Mouse (Mus musculus): ENCODE measurements around the gene Ninj1. TPM values are rescaled to one million over a fixed set of nuclear protein-coding genes. Genes with fewer than 3 reads are reported as not detected.

The Ninj1 gene
- total RNA-seq, 2 experiments from 2014 or later = 110 to 136 TPM

DNA sequence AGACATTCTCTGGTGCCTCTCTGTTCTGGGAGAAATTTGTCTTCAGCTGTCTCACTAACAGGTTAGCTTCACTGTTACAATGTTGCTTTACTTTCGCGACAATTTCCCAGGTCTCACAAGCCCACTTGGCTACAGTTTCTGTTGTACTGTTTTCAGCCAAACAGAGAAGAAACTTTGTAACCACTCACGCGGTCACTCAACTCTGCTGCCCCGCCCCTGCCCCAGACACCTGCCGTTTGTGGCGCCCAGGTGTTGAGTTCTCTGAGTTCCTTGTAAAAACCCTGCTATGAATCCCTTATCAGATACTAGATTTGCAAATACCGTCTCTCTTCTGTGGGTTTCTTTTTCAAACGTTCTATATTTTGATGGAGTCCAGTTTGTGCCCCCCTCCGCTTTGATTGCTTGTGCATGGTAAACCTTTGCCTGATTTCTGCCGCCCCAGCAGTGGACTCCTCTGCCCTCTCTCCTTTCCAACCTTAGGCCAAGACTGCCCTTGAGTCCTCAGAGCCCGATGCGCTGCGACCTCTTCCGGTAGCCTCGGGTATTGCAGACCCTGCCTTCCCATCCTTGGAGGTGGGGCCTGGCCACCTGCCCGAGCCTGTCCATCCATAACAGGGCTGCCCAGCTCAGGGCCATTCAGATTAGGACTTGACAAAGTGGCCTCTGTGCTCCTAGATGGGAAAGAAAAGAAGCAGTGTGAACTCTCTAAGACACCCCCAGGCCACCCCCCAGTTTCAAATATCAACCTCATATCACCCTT lies 17.7 kb upstream of the Ninj1 start:
- peak; percentile 88 to 94 for DNase-seq
- intact Hi-C loops (cut with DNase I) = loop anchor here (5.0 to 10.0 kb wide), 2 partner anchors 365 to 517 kb away; no protein-coding TSS in a partner anchor

DNA sequence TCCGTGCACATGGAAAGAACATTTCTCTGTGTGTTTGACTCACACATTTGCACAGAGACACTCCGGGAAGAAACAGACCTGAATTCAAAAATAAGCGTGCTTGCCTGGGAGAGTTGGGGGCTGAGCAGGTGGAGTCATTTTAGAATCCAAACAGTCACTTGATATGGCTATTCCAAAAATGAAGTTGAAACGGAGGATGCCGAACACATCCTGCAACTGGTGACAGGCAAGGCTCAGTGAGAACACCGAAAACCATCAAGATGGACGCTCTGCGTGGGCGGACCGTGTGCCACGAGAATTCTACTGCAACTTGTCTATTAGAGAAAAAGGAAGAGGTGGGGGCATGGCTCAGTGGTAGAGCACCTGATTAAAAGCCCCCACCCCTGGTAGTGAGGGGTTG lies 16.7 kb upstream of the Ninj1 start:
- intact Hi-C loops (cut with DNase I) = loop anchor here (5.0 to 10.0 kb wide), 2 partner anchors 366 to 518 kb away; no protein-coding TSS in a partner anchor
- no peak for DNase-seq

DNA sequence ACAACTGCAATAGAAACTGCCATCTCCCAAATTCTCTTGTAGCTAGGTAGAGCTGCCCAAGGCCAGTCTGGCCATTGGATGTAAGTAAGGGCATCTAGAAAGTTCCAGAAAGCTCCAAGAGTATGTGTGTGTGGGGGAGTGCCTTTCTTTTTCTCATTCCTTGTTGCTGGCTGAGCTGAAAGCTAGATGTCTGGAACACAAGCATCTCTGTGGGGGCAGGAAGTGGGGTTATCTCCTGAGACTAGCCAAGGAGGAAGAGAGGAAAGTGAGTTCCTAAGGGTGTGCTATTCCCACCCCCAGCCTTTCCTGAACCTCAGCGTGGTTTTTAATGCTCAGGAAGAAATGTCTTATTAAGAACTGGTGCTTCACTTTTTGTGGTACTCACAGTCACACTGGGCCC lies 15.6 kb upstream of the Ninj1 start:
- no peak for DNase-seq
- intact Hi-C loops (cut with DNase I) = loop anchor here (1.0 to 10.0 kb wide), 4 partner anchors 34 to 519 kb away; no protein-coding TSS in a partner anchor

DNA sequence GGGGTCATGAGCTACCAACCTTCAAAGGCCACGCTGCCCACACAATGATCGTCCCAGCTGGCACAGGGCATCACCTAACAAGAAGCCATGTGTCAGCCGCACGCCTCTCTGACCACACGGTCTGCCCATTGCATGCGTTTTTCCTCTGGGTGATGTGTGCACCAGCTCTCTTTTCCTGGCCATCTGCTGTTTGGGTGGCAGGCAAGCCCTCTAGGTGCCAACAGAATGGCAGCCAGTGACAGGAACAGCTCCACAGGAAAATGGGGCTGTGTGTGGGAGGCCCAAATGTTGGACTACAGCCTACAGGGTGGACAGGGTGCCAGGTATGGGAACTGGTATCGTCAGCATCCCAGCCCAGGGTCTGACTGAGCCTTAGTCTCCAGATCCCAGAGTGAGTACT lies 14.9 kb upstream of the Ninj1 start:
- intact Hi-C loops (cut with DNase I) = loop anchor here (1.0 to 10.0 kb wide), 4 partner anchors 33 to 520 kb away; no protein-coding TSS in a partner anchor
- DNase-seq = no peak

DNA sequence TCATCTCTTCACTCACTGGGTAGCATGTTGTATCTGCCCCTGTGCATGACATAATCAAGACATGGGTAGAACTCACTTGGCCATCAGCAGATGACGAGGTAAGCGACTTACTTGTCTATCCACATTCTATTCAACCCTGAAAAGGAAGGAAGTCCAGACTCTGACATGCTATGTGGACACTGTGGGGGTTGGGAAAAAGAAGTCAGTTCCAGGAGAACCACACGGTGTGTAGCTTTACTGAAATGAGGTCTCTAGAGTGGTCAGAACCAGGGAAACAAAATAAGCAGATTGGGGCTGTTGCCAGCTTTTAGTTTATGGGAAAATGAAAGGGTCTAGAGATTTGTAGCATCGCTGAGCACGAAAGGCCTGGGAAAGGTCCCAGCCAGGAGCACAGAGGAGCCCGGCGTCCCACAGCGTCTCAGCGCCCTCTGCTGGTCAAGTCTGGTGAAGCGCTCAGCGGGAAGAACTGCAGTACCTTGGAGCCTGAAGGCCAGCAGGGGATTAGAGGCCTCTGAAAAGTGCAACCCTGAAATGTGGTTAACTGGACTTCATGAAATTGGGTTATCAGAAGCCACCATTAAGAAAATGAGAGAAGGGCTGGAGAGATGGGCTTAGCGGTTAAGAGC lies 14.2 kb upstream of the Ninj1 start:
- intact Hi-C loops (cut with DNase I) = loop anchor here (1.0 to 10.0 kb wide), 5 partner anchors 32 to 521 kb away; no protein-coding TSS in a partner anchor
- peak; percentile 91 to 96 for DNase-seq

DNA sequence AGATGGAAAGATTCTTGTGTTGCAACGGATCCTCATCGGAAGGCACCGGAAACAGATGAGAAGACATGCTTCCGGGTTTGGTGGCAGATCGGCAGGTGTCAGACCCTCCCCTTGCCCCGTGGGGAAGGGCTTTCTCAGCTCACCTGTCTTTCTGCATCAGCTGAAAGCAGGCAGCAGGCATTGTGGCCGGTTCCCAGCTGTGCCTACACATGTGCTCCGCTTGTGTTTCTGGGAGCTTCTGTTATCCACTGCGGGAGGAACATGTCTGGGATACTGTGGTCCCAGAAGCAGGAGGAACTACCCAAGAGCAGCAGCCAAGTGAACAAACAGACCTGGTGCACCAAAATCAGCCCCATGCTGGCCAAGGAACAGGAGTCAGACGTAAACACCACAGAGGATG lies 11.8 kb upstream of the Ninj1 start:
- intact Hi-C loops (cut with DNase I) = loop anchor here (10.0 kb wide), 1 partner anchor 371 kb away; no protein-coding TSS in a partner anchor
- DNase-seq = no peak

DNA sequence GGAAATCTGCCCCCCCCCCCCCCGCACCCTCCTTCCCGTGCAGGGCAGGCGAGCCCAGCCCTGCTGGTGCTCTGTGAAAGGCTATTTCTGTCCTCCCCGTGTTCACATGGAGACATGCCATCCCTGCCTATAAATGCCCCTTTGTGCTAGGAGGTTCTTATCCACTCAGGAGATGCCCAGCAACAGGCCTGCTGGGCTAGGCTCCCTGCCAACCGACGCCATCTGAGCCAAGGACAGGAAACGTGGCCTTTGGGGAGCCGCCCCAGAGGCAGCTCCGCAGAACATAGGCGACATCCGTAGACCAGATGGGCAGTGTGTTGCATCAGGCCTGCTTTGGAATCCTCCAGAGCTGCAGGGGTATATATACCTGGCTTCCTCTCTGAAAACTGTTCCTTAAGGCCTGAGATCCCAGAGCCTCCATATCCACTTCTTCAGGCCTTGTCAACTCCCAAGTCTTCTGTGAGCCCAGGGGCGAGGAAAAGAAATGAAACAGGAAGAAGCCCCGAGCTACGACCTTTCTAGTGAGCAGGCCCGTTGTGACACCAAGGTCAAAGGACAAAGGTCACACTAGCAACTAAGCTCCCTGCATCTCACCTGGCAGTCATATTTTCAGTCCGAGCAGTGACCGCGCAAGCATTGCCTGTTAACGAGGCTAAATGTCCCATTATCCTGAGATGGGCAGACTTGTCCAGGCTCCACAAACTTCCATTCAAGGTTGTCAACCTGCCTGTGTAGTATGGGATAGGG lies 8.3 kb upstream of the Ninj1 start:
- DNase-seq = peak; percentile 75 to 79
- intact Hi-C loops (cut with DNase I) = loop anchor here (10.0 kb wide), 1 partner anchor 374 kb away; no protein-coding TSS in a partner anchor

DNA sequence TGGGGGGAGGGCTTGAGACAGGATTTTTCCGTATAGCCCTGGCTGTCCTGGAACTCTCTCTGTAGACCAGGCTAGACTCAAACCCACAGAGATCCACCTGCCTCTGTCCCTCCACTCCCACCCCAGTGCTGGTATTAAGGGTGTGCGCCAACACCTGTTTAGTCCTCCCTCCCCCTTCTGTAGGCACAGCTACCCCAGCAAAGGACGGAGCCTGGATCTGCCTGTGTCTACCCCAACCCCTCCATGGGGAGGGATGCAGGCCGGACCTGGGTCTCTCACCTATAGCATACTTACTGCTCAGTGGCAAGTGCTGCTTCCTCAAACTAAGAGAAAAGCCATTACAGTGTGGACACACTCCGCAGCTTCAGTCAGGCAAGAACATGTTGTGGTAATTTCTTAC lies 7.0 kb upstream of the Ninj1 start:
- intact Hi-C loops (cut with DNase I) = no loop called here
- no peak for DNase-seq

DNA sequence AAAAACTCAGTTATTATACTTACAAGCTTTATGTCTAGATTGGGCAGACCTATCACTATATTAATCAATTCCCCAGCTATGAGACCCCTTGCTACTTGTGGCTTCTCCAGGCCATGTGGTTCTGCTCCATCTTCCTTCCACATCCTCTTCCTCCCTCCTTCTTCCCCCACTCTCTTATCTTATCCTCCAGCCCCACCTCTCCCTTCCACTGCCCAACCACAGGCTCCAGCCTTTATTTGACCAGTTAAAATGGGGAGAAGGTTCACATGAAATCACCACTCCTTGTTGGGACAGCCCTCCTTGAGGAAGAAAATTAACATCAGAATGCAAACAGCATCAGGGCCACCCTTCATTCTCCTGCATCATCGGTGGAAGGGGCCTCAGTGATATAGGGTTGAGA lies 6.6 kb upstream of the Ninj1 start:
- no peak for DNase-seq
- intact Hi-C loops (cut with DNase I) = no loop called here

DNA sequence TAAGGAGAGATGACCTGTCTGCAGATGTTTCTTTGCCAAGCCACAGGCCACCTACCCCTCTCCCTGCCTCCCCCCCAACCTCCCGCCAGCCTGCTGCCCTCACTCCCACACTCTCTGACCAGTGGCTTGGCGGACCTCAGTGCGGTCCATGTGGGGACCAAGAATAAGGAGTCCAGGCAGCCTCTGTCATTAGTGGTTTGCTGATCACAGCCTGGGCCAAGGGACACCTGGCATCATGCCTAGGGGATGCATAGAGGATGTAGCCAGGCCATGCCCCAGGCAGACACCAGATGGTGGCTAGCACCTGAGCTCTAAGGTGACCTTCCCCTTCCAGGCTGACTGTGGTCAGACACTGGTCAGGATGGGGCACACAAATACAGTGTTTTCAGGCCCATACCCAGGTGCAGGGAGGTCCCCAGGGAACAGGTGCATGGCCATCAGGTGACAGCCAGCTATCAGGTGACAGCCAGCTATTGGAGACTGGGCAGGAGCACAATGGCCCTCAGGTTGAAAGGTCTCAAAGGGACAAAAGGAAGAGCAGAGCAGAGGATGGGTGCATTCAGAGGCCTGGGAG lies 5.8 kb upstream of the Ninj1 start:
- intact Hi-C loops (cut with DNase I) = no loop called here
- DNase-seq = no peak

DNA sequence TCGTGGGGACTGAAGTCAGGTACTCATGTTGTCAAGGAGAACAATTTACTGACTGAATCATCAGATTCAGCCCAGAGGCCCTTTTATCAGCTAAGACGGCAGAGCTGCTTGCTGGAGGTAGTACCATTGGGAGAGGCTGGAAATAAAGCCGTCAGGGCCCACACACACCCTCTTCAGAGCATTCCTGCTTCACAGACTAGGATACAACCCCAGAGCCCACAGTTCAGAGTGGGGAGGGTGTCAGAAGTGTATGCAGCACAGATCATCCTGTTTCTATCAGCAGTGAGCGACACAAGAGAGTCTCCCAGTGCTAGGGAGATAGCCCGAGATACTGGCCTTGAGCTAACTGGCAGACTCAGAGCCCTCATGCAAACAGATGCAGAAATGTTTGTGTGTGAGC lies 4.1 kb upstream of the Ninj1 start:
- no peak for DNase-seq

DNA sequence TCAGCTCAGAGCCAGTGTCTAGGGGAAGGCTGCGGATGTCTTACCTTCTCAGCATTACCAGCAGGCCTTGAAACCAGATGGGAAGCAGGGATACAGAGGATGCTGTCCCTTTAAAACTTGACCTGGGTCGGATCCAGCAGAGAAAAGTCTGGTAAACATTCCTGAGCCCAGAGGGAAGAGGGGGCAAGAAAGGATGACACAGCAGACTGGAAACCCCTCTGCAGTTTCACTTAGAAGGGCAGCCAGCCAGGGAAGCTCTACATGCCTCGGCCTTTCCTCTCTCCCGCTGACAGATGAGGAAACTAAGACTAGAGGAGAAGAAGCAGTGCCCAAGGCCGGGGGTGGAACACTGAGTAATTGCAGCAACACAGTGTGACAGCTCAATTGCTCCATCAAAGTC lies 3.6 kb upstream of the Ninj1 start:
- intact Hi-C loops (cut with DNase I) = no loop called here
- no peak for DNase-seq

More for the DNA sequence above, 4.1 kb upstream of the Ninj1 start:
- intact Hi-C loops (cut with DNase I) = no loop called here

DNA sequence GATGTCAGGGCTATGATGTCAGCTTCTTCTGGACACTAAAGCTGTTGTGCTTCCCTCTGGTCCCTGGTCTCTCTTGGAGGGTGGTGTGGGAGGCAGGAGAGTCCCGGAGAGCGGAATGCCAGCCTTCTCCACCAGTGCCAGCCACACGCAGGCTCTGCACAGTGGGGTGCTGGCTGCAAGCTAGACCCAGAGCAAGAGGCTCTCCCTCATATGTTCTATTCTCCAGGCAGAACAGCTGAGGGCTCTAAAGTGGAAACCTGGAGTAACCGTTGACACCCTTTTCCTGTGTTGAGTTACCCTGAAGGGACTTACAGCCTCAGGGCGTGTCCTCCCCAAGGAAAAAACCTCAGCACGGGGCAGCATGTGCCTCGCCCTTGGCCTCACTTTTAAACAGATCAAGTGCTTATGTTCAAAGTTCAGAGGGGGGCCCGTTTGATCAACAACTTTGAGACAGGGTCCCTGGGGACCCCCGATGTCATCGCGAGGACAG lies 442 bp upstream of the Ninj1 start:
- intact Hi-C loops (cut with DNase I) = loop anchor here (5.0 kb wide), 1 partner anchor 320 kb away; no protein-coding TSS in a partner anchor
- no peak for DNase-seq

DNA sequence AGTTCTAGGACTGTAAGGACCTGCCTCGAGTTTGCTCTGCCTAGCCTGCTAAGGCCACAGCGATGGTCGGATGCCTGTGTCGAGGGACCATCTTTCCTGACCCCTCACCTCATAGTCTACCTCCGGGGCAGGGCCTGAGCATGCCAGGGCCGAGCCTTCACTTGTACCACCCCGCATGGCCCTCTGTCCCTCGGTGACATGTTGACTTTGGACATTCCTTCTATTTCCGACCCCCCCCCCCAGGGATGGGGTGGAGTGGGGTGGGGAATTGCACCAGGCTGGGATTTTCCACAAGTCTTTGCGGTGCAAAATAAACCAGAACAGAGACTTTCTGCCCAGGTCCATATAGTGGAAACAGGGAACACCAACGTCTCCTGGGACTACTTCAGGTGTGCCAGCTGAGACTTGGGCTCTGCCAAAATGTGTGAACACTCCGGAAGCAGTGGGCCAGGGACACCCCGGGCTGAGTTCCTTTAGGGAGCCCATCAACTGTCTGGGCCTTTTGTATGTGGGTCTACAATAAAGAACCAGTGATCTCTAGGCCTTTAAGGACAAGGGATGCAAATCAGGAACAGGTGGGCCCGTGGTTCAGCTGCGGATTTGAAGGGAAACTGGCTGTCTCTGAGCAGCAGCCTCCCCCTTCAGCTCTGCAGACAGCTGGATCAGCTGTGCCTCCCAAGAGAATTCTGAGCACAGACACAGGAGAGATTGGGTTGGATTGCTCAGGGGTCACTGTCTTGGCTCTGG lies 1.1 kb downstream of the Ninj1 start:
- no peak for DNase-seq
- intact Hi-C loops (cut with DNase I) = loop anchor here (5.0 kb wide), 1 partner anchor 321 kb away; no protein-coding TSS in a partner anchor

DNA sequence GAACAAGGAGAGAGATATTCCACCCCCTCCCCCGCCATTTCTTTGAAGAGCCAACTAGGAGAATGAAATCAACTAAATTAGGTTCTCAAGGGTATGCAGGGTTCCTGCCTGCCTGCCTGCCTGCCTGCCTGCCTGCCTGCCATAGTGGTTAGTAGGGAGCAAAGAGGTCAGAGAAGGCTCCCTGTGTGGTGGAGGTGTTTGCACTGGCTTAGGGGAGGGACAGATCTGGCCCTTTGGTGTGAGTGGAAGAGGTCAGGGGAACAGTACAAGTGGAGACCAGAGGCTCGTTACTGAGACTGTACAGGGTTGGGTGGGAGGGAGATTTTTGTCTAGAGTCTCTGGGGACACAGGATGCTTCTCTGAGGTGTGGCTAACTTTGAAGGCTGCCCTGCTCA lies 1.7 kb downstream of the Ninj1 start:
- intact Hi-C loops (cut with DNase I) = loop anchor here (5.0 kb wide), 1 partner anchor 322 kb away; no protein-coding TSS in a partner anchor
- DNase-seq = no peak

DNA sequence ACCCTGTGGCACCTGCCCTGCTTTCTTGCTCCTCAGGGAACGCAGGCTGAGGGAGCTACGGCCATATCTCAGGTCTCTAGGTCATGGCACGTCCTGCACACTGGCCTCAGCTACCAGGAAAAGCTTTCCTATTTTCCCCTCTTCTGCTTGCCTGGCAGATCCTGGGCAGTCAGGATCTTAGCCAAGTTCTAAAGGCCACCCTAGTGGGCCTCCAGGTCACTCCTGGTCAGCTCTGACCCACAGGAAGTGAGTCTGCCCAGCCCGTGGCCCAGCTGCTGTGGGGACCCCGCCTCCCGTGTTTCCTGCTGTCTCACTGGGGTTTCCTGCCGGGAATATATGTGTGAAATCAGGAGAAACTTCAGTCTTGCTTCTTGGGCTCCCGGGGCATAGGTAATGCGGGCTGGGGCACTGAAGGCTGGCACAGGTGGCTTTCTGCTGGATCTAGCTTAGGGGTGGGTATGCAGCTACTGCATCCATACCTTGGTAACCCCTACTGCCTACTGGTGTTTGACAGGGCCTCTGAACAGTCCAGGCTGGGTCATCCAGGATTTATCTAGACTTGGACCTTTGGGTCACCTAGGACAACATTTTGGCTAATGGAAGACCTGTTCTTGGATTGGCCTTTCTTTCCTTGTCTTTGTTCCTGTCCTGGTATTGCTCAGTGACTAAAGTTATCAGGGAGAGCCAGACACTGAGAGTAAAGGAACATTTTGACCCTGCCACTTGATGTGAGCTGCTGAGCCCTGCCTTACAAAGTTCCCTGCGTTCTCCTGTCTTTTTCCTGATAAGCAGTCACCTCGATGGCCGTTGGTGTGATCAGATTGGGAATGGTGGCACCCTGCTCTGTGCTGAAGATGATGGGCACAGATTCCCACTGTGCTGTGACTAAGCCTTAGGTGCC lies 2.9 kb downstream of the Ninj1 start:
- intact Hi-C loops (cut with DNase I) = loop anchor here (1.0 to 5.0 kb wide), 2 partner anchors 24 to 323 kb away; no protein-coding TSS in a partner anchor
- DNase-seq = peak; percentile 52 to 65

DNA sequence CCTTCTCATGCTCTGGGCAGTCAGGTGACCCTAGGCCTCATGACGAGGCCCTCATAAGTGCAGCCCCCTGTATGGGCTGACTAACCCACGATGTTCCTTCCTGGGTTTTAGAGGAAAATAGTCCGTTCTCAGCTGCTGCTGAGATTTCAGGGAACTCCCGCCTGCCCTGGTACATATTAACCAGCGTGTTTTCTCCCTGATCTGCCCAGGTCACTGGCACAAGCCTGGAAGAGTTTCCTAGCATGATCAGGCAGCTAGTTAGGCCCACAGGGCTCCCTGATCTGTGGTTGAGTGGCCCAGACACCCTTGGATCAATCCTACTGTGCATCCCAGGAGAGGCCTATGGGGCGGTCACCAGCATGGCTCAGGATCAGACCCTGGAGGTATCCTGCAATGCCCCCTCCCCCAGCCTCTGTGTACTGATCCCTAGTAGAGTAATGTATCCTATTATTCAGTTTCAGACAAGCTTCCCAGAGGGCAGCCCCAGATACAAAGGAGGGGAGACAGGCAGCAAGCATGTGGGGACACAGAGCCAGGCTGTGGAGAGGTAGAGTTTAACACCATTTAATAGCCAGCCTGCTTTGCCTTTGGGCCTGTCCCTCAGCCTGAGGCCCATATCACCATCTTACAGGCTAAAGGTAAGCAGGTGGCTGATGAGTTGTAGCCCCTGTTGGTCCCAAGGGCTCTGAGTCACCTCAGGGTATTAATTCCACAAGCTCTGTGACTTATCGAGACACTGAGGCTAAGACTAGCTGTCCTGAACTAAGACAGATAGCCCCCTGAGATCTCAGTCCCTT lies 3.8 kb downstream of the Ninj1 start:
- no peak for DNase-seq
- intact Hi-C loops (cut with DNase I) = loop anchor here (1.0 kb wide), 1 partner anchor 23 kb away; no protein-coding TSS in a partner anchor

DNA sequence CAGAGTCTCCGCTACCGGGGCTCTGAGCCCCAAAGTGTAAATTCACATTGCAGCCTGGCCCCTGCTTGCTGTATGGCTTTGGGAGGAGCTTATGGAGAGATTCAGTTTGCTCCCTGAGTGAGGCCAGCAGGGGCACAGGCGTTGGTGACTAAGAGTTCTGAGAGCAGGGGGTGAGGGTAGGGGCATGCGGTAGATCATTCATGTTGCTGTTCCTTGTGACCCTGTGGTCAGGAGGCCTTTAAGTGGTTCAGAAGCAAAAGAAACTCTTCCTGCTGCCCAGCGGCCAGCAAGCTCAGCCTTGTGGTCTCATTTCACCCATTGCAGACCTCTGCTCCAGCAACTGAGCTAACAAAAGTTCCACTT lies 4.4 kb downstream of the Ninj1 start:
- intact Hi-C loops (cut with DNase I) = no loop called here
- no peak for DNase-seq

Data from heart, postnatal 36 days (tissue).